Mouse (Mus musculus): ENCODE data around the gene Atg10.

Atg10 gene

GRCm38 (mm10) chr13:91178428-91179160 lies 45.2 kb downstream of the Atg10 start:
- no peak for DNase-seq (ENCODE audit: low read depth in 2 of 2, low spot score in 2 of 2)

GRCm38 (mm10) chr13:91175347-91175746 lies 48.4 kb downstream of the Atg10 start:
- no peak for DNase-seq (ENCODE audit: low read depth in 2 of 2, low spot score in 2 of 2)

GRCm38 (mm10) chr13:91171766-91172491 lies 51.8 kb downstream of the Atg10 start:
- no peak for DNase-seq (ENCODE audit: low read depth in 2 of 2, low spot score in 2 of 2)

GRCm38 (mm10) chr13:91171205-91171604 lies 52.6 kb downstream of the Atg10 start:
- no peak for DNase-seq (ENCODE audit: low read depth in 2 of 2, low spot score in 2 of 2)

- peak in 1 of 2 experiments; percentile 1 for DNase-seq (ENCODE audit: low read depth in 2 of 2, low spot score in 2 of 2)
Observed at GRCm38 (mm10) chr13:91169529-91170319, 54.0 kb downstream of the Atg10 start.

GRCm38 (mm10) chr13:91168486-91168885 lies 55.3 kb downstream of the Atg10 start:
- no peak for DNase-seq (ENCODE audit: low read depth in 2 of 2, low spot score in 2 of 2)

GRCm38 (mm10) chr13:91167561-91167960 lies 56.2 kb downstream of the Atg10 start:
- no peak for DNase-seq (ENCODE audit: low read depth in 2 of 2, low spot score in 2 of 2)

- DNase-seq (ENCODE audit: low read depth in 2 of 2, low spot score in 2 of 2) = no peak
Observed at GRCm38 (mm10) chr13:91166286-91166685, 57.5 kb downstream of the Atg10 start.

GRCm38 (mm10) chr13:91165200-91165599 lies 58.6 kb downstream of the Atg10 start:
- DNase-seq (ENCODE audit: low read depth in 2 of 2, low spot score in 2 of 2) = no peak

- DNase-seq (ENCODE audit: low read depth in 2 of 2, low spot score in 2 of 2) = no peak
Observed at GRCm38 (mm10) chr13:91163292-91163691, 60.5 kb downstream of the Atg10 start.

GRCm38 (mm10) chr13:91162452-91162851 lies 61.3 kb downstream of the Atg10 start:
- DNase-seq (ENCODE audit: low read depth in 2 of 2, low spot score in 2 of 2) = no peak

GRCm38 (mm10) chr13:91160616-91161015 lies 63.2 kb downstream of the Atg10 start:
- DNase-seq (ENCODE audit: low read depth in 2 of 2, low spot score in 2 of 2) = no peak

- DNase-seq (ENCODE audit: low read depth in 2 of 2, low spot score in 2 of 2) = no peak
Observed at GRCm38 (mm10) chr13:91159881-91160280, 63.9 kb downstream of the Atg10 start.

- no peak for DNase-seq (ENCODE audit: low read depth in 2 of 2, low spot score in 2 of 2)
Observed at GRCm38 (mm10) chr13:91157941-91158340, 65.8 kb downstream of the Atg10 start.

- DNase-seq (ENCODE audit: low read depth in 2 of 2, low spot score in 2 of 2) = no peak
Observed at GRCm38 (mm10) chr13:91157429-91157828, 66.3 kb downstream of the Atg10 start.

- DNase-seq (ENCODE audit: low read depth in 2 of 2, low spot score in 2 of 2) = no peak
Observed at GRCm38 (mm10) chr13:91156949-91157348, 66.8 kb downstream of the Atg10 start.

- DNase-seq (ENCODE audit: low read depth in 2 of 2, low spot score in 2 of 2) = no peak
Observed at GRCm38 (mm10) chr13:91156308-91156707, 67.5 kb downstream of the Atg10 start.

GRCm38 (mm10) chr13:91155429-91156207 lies 68.2 kb downstream of the Atg10 start:
- DNase-seq (ENCODE audit: low read depth in 2 of 2, low spot score in 2 of 2) = no peak

- no peak for DNase-seq (ENCODE audit: low read depth in 2 of 2, low spot score in 2 of 2)
Observed at GRCm38 (mm10) chr13:91154622-91155021, 69.1 kb downstream of the Atg10 start.

GRCm38 (mm10) chr13:91136337-91136736 lies 87.4 kb downstream of the Atg10 start:
- DNase-seq (ENCODE audit: low read depth in 2 of 2, low spot score in 2 of 2) = no peak

GRCm38 (mm10) chr13:91133334-91133890 lies 90.4 kb downstream of the Atg10 start:
- no peak for DNase-seq (ENCODE audit: low read depth in 2 of 2, low spot score in 2 of 2)

Measured in CD8-positive naive resting alpha-beta T cell, adult 2 months (primary cell).